Mouse (Mus musculus) urinary bladder, postnatal 14 days (tissue): ENCODE measurements around the gene Rilp.
"Not testable (repeated sequence)": the region's sequence is repeated elsewhere in the genome, so short reads cannot be mapped to it uniquely, and the experiment has no call there.

ENCODE experiments used
- DNase-seq: peaks from one replicate; pipeline ENCODE4 v3.0.0; 2021; ENCODE audit warnings: low spot score

The Rilp gene

GRCm38 (mm10) chr11:75534286-75535033, 24.6 kb downstream of the Rilp start:
- no peak for DNase-seq

GRCm38 (mm10) chr11:75535106-75535795, 25.4 kb downstream of the Rilp start:
- no peak for DNase-seq

GRCm38 (mm10) chr11:75536255-75537024, 26.5 kb downstream of the Rilp start:
- no peak for DNase-seq

GRCm38 (mm10) chr11:75537025-75537414, 27.1 kb downstream of the Rilp start:
- no peak for DNase-seq

GRCm38 (mm10) chr11:75537491-75538183, 27.7 kb downstream of the Rilp start:
- no peak for DNase-seq

- no peak for DNase-seq
Measured at GRCm38 (mm10) chr11:75538184-75538969, 28.5 kb downstream of the Rilp start.

GRCm38 (mm10) chr11:75538970-75539299, 29.0 kb downstream of the Rilp start:
- no peak for DNase-seq

GRCm38 (mm10) chr11:75540209-75540608, 30.3 kb downstream of the Rilp start:
- DNase-seq, result no peak

- DNase-seq, result no peak
Measured at GRCm38 (mm10) chr11:75540710-75541581, 31.1 kb downstream of the Rilp start.

- no peak for DNase-seq
Measured at GRCm38 (mm10) chr11:75544713-75545112, 34.8 kb downstream of the Rilp start.

GRCm38 (mm10) chr11:75546057-75546456, 36.2 kb downstream of the Rilp start:
- DNase-seq, result no peak

- DNase-seq, result no peak
Measured at GRCm38 (mm10) chr11:75549658-75550111, 39.8 kb downstream of the Rilp start.

GRCm38 (mm10) chr11:75550200-75550946, 40.5 kb downstream of the Rilp start:
- peak; percentile 52 for DNase-seq

- DNase-seq, result no peak
Measured at GRCm38 (mm10) chr11:75551321-75551720, 41.4 kb downstream of the Rilp start.

GRCm38 (mm10) chr11:75551961-75552441, 42.1 kb downstream of the Rilp start:
- peak; percentile 62 for DNase-seq

- no peak for DNase-seq
Measured at GRCm38 (mm10) chr11:75552906-75553482, 43.1 kb downstream of the Rilp start.

GRCm38 (mm10) chr11:75556006-75556405, 46.1 kb downstream of the Rilp start:
- not testable (repeated sequence) for DNase-seq

GRCm38 (mm10) chr11:75557142-75557541, 47.2 kb downstream of the Rilp start:
- no peak for DNase-seq

GRCm38 (mm10) chr11:75558101-75558500, 48.2 kb downstream of the Rilp start:
- no peak for DNase-seq
